Mouse (Mus musculus): ENCODE measurements around the gene Sppl3.

- TF ChIP-seq POLR2A (IDR thresholded peaks at IDR 0.05; ENCODE audit: borderline replicate concordance, extremely low read depth, insufficient read depth, insufficient read length, poor library complexity, severe bottlenecking) (no peak), CTCF (IDR thresholded peaks at IDR 0.05; ENCODE audit: borderline replicate concordance, extremely low read depth, insufficient read depth, insufficient read length) (no peak)
These were observed 7.9 kb downstream of the Sppl3 start for GRCm38 (mm10) chr5:115018813-115019212.
